Mouse (Mus musculus) retina, postnatal 7 days (tissue): ENCODE data around the gene Copz2.

ENCODE experiments used
- DNase-seq: peaks from one replicate; pipeline ENCODE4 v3.0.0-alpha.2; 2012; ENCODE audit warnings: low read depth, low spot score

The Copz2 gene

GRCm38 (mm10) chr11:96902639-96903635, 53.3 kb downstream of the Copz2 start:
- DNase-seq = no peak

- DNase-seq = no peak
These were observed 56.9 kb downstream of the Copz2 start for GRCm38 (mm10) chr11:96906431-96907161.

- no peak for DNase-seq
These were observed 58.9 kb downstream of the Copz2 start for GRCm38 (mm10) chr11:96908594-96908993.

GRCm38 (mm10) chr11:96910003-96910402, 60.3 kb downstream of the Copz2 start:
- peak; percentile 76 for DNase-seq
